Mouse (Mus musculus) cortical plate, adult 2 months (tissue): ENCODE results near the gene Pip5kl1. TPM values are rescaled to one million over a fixed set of nuclear protein-coding genes. Genes with fewer than 3 reads are reported as not detected.
A peak's percentile ranks its signal among the peaks of the same experiment; 100 is the strongest.

Source experiments
- H3K27ac ChIP-seq: fragments of 200-500 bp; 2 replicates; pipeline ENCODE4 v1.5.1; 2012; ENCODE audit warnings: low read length, control low read depth, inconsistent platforms; ENCODE audit not compliant: insufficient read depth
- H3K4me1 ChIP-seq: fragments of 200-500 bp; 2 replicates; pipeline ENCODE4 v1.6.1; 2011; ENCODE audit warnings: low read length; ENCODE audit not compliant: control insufficient read depth, insufficient read depth
- H3K4me3 ChIP-seq: fragments of 200-500 bp; 2 replicates; pipeline ENCODE4 v1.5.1; 2011; ENCODE audit warnings: mild to moderate bottlenecking, low read length, control low read depth; ENCODE audit not compliant: insufficient read depth
- CTCF ChIP-seq: fragments of 200-500 bp; IDR thresholded peaks from 2 replicates; pipeline ENCODE4 v1.5.1; 2011; ENCODE audit warnings: mild to moderate bottlenecking, control low read depth, low read length; ENCODE audit not compliant: insufficient read depth; ENCODE audit errors: extremely low read depth
- POLR2A ChIP-seq: fragments of 200-500 bp; IDR thresholded peaks from 2 replicates; pipeline ENCODE4 v1.6.1; 2011; ENCODE audit warnings: mild to moderate bottlenecking, low read length, control low read depth; ENCODE audit not compliant: insufficient read depth; ENCODE audit errors: extremely low read depth
- polyA plus RNA-seq: library from polyadenylated mRNA; depleted of rRNA; stranded (reverse); fragments of >200 nt; gene quantifications from 2 replicates; pipeline ENCODE4 v1.2.3, GENCODE M21; 2012

Pip5kl1 gene
- polyA plus RNA-seq, 1 experiment: 31.3 TPM

GRCm38 (mm10) chr2:32596725-32597124 is 22.1 kb downstream of the Pip5kl1 start:
- H3K27ac ChIP-seq: no peak overlapping the region
- no peaks in the 10 kb centered on the region for H3K4me1 ChIP-seq
- no peak overlapping the region for H3K4me3 ChIP-seq
- no peak for TF ChIP-seq POLR2A
- no peak for TF ChIP-seq CTCF

DNA sequence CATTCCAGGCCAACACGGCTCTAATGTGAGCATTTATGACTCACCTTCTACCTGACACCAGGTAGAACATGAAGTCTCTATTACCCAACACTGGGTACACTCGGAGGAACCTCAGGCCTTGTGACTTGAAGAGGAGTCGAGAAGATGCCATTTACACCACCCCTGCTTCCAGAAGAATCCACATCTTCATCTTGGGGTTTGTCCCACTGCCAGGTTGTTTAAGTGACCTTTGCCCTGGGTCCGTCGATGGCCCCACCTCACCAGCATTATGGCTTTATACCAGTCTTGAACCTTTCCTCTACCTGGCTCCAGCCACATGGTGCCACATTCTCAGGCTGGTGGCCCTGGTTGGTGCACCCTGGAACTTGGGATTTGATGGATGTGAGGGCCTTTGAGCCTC is 22.7 kb downstream of the Pip5kl1 start:
- H3K4me3 ChIP-seq: no peak overlapping the region
- TF ChIP-seq POLR2A (no peak), CTCF (no peak)
- H3K27ac ChIP-seq: no peak overlapping the region
- H3K4me1 ChIP-seq: no peaks in the 10 kb centered on the region

DNA sequence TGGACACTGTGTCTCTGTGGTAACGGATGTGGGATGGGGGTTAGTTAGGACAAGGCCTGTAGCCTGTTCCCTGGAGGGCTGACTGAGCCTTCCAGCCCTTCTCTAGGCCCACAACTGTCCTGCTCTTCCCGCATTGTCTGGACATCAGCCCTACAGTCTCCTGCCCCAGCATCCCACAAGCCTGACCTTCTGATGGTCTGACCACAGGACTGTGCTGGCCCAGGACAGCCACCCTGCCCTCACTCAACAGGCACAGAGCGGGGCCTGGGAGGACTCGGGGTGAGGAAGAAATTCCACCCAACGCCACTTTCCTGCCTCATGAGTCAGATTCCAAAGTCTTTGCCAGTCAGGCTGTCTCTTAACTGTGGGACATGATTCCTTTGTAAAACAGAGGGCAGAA is 23.1 kb downstream of the Pip5kl1 start:
- TF ChIP-seq CTCF (no peak), POLR2A (no peak)
- no peak overlapping the region for H3K4me3 ChIP-seq
- no peaks in the 10 kb centered on the region for H3K4me1 ChIP-seq
- no peak overlapping the region for H3K27ac ChIP-seq

GRCm38 (mm10) chr2:32598506-32598905 is 23.9 kb downstream of the Pip5kl1 start:
- no peaks in the 10 kb centered on the region for H3K4me1 ChIP-seq
- no peak overlapping the region for H3K4me3 ChIP-seq
- no peak for TF ChIP-seq POLR2A
- no peak for TF ChIP-seq CTCF

GRCm38 (mm10) chr2:32599409-32599808 is 24.8 kb downstream of the Pip5kl1 start, which contains the start of gene St6galnac6:
St6galnac6 (plus strand) TSS chr2:32599709.
- no peak for TF ChIP-seq POLR2A
- no peak for TF ChIP-seq CTCF
- no peak within 1 kb of the TSS for H3K4me3 ChIP-seq
- no peak within 1 kb of the TSS for H3K27ac ChIP-seq
- no peaks in the 10 kb centered on the region for H3K4me1 ChIP-seq

More at GRCm38 (mm10) chr2:32598506-32598905, 23.9 kb downstream of the Pip5kl1 start:
- H3K27ac ChIP-seq: no peak overlapping the region

GRCm38 (mm10) chr2:32601417-32602065 is 26.9 kb downstream of the Pip5kl1 start:
- Histone ChIP-seq H3K4me1 (no peaks in the 10 kb centered on the region), H3K4me3 (no peak overlapping the region), H3K27ac (no peak overlapping the region)
- TF ChIP-seq CTCF (peak; percentile 41), POLR2A (no peak)

DNA sequence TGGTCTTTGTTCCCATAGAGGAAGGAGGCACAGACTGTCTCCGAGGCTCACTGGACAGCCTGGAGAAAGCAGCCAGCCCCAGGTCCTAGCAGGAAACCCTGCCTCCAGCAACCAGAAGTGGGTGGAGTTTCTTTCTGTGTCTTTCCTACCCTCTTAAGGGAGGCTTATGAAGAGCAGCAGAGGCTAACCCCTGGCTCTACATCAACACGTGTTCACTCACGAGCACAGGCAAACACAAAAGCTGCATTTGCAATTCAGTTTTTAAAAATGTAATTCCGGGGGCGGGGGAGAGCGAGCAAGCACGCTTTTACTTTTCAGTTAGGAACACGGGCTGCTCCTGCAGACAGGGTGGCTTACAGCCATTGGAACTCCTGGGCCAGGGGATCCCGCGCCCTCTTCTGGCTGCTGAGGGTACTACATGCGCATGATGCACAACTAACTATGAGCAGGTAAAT is 28.0 kb downstream of the Pip5kl1 start:
- no peaks in the 10 kb centered on the region for H3K4me1 ChIP-seq
- H3K27ac ChIP-seq: no peak overlapping the region; the same call in 1 of the 2 replicates
- TF ChIP-seq POLR2A (0 out of 2 replicates have a peak, but pooled peaks have one; percentile 33), CTCF (peak; percentile 78)
- H3K4me3 ChIP-seq: no peak overlapping the region; the same call in 1 of the 2 replicates

DNA sequence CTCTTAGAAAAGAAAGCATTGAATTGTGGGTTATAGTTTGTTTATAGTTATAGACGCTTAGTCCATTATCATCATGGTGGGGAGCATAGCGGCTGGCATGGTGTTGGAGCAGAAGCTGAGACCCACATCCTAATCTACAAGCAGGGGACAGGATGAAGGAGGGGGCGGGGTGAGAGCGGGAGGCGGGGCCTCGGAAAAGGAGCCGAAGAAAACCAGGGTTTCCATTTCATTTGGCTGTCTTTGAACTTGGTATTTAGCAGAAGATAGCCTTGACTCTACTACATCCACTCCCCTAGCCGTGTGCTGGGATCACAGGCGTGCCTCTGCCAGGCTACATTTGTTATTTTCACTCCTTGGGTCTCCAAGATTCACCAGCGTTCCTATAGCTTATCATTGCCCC is 30.0 kb downstream of the Pip5kl1 start:
- TF ChIP-seq POLR2A (no peak), CTCF (no peak)
- Histone ChIP-seq H3K27ac (no peak overlapping the region), H3K4me1 (peaks cover 1% of the 10 kb centered on the region; the same call in 1 of the 2 replicates), H3K4me3 (no peak overlapping the region)

- peak overlapping the region; percentile 81 for H3K4me3 ChIP-seq
- peaks cover 1% of the 10 kb centered on the region; the same call in 1 of the 2 replicates for H3K4me1 ChIP-seq
- TF ChIP-seq POLR2A (no peak), CTCF (peak; percentile 35; the same call in 1 of the 2 replicates)
- no peak overlapping the region for H3K27ac ChIP-seq
These were observed 31.9 kb downstream of the Pip5kl1 start for GRCm38 (mm10) chr2:32606161-32607142.
